Mouse (Mus musculus): ENCODE data around the gene Ywhag.

Ywhag gene

DNA sequence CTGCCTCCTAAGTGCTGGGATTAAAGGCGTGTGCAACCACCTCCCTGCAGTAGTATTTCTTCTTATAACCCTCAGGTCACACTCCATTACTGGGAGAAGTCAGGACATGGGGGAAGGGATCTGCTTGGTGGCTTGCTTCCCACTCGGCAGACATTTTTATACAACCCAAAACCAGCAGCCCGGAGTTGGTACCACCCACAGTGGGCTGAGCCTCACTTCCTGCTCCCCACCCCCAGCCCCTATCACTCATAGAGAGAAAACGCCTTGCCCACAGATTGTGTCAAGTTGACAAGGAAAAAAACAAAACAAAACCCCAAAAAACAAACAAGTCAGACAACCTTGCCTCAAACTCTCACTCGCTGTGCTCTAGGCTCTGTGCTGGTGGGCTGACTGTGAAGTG lies 21.2 kb downstream of the Ywhag start:
- peak; percentile 63 for DNase-seq (ENCODE audit: low read depth, low spot score)

DNA sequence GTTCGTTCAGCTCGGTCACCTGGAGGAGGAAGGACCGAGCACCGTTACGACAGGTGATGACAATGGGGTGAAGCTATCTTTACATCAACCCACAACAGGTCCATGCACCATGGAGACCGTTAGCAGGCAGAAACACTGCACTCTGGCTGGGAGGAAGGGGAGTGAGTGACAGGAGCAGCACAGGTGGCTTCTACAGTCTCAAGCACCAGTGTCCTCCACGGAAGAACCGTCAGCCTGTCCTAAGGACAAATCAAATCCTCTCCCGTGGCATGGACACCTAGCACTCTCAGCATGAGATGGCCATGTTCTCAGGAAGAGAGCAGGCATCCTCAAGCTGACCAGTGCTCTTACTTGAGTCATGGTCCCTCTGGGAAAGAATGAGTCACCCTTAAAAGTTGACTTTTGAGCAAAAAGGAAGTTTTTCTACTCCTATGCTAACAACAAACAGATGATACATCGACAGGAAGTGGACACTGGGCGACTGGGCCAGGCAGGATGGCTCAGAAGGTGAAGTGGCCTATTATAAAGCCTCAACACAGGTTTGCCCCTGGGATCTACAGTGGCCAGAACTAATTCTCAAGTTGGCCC lies 22.7 kb downstream of the Ywhag start:
- no peak for DNase-seq (ENCODE audit: low read depth, low spot score)

GRCm38 (mm10) chr5:135910813-135911212 lies 23.6 kb downstream of the Ywhag start:
- DNase-seq (ENCODE audit: low read depth, low spot score): no peak

DNA sequence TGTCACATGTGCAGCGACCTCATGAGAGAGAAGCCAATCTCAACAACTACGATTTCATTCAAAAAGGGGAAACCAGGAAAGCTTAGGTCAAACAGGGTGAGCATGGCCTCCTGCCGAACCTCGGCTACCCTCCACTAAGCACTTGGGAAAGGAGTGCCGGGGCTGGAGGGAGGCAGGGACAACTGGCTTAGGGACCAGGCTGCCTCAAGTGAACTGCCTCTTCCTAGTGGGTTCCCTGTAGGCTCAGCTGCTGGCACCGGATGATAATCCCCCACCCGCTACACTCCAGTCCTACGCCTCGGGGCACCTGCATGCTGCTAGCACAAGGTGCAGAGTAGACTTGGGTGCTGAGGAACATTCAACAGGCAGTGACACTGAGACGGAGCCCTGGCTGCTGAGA lies 24.8 kb downstream of the Ywhag start:
- no peak for DNase-seq (ENCODE audit: low read depth, low spot score)

DNA sequence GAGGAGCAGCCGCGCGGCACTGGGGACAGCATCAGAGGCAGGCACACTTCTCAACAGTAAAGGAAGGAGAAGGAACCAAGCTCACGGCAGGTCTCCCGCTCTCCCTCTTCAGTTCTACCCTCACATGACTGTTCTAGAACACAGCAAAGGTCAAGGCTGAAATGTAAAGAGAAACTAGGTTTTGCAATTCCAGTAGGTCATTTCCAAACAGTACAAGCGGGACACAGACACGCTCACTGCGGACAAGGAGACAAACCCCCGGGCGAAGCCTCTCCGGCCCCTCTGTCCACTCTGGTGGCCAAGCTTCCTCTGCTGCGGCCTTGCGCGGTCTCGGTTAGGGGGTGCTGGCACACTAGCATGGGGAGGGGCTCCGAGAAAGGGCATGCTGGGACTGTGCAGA lies 25.4 kb downstream of the Ywhag start:
- no peak for DNase-seq (ENCODE audit: low read depth, low spot score)

DNA sequence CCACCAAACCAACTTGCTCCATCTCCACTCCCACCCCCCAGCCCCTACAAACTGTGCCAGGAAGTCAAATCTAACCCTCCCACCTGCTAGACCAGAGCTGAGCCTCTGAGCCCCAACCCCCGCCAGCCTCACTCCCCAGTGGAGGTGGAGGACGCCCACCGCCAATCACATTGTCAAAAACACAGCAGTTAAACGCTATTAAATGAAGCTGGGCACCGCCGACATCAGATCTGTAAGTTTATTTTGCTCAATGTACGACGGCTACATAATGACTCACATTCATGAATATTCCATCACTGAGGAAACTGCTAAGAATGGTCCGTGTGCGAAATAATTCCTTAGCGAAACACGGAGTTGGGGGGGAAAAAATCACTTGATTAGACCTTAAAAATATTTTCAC lies 26.2 kb downstream of the Ywhag start:
- no peak for DNase-seq (ENCODE audit: low read depth, low spot score)

DNA sequence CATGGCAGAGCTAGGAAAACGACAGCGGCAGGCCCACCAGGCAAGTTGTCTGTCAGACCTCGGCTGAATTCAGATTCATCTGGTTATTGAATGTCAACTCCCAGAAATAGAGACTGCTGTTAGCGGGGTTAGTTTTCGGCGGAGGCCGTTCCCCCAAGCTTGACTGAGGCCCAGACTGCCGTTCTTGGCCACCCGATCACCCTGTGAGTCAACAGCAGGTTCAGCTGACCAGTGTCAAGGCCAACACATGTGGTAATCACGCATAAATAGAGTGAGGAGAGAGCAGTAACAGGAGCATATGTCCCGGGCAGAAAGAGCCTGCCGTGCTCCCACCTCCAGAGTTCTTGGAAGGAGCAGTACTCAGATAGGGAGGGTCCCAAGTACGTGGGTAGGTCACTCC lies 27.2 kb downstream of the Ywhag start:
- no peak for DNase-seq (ENCODE audit: low read depth, low spot score)

GRCm38 (mm10) chr5:135906846-135907245 lies 27.6 kb downstream of the Ywhag start:
- no peak for DNase-seq (ENCODE audit: low read depth, low spot score)

DNA sequence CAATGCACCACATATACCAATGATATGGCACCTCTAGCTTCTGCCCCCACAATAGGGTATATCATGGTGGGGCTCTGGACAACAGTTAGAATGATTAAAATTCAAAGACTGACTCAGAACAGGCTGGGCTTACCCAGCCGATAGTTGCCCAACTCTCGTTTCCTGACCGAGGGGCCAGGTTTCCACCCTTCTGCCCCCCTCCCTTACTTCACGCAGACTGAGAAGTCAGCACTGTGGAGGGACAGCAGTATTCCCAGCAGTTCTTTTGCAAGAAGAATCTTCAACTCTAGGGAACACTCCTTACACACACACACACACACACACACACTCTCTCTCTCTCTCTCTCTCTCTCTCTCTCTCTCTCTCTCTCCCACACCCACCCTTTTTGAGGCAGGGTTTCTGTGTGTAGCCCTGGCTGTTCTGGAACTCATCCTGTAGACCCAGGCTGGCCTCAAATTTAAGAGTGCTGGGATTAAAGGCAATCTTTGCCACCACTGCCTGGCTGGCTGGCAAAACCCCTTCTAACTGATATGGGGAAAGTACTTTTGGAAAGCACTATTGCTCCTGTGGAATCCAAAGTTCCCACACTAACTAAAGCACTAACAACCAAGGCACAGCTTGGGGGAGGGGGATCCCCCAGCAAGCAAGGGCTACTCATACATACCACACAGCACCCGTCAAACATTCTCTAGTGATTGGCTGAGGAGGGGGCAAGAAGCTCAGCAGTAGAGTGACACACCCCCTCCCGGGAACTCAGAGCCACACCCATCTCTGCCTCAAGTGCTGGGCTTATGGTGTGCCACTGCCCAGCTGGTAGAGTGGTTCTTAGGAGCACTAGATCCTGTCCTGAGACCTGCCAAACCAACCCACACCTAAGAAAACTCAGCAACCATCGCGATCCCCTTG lies 28.8 kb downstream of the Ywhag start:
- DNase-seq (ENCODE audit: low read depth, low spot score): no peak

- no peak for DNase-seq (ENCODE audit: low read depth, low spot score)
Measured at GRCm38 (mm10) chr5:135904259-135904658, 30.2 kb downstream of the Ywhag start.

DNA sequence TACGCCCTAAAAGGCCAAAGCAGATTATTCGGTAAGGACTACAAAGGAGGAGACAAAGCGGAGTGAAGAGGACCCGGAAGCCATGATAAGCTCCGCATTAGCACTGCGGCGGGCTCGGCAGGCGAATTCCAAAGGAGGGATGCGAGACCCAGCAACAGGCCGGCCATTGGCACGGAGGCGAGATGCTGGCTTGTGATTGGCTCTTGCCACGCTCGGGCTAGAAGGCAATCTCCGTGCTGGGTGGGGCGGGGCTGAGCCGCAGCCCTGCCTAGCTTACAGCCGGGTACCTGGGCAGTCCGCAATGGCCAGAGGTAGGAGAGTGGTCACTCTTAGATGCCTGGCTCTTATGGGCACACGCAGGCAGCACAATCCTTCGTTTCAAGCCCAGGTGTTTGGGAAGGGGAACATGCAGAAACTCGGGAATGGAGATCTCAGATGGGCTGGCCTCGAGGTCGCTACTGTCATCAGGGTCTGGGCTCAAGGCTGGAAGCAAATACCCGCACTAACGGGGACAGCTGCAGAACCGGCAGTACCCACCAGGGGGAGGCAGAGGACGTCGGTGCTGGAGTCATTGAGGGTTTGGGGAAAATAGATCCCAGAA lies 30.8 kb downstream of the Ywhag start:
- peak; percentile 95 for DNase-seq (ENCODE audit: low read depth, low spot score)

DNA sequence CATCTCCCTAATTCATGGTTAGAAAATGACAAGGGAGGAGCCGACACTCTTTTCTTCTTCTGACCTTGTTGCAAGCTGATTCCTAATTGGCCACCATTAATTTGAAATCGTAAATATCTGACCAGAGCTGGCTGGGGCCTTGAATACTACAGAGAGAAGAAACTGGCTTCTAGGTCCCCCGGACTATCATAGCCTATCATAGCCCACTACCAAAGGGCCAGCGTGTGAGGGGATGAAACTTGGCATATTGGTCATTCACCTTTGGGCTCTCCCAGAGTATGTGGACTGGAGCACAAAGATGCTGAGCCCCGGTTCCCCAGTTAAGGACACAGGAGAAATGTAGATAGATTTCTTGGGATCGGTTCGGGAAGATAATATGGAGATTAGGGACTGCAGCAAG lies 31.4 kb downstream of the Ywhag start:
- no peak for DNase-seq (ENCODE audit: low read depth, low spot score)

DNA sequence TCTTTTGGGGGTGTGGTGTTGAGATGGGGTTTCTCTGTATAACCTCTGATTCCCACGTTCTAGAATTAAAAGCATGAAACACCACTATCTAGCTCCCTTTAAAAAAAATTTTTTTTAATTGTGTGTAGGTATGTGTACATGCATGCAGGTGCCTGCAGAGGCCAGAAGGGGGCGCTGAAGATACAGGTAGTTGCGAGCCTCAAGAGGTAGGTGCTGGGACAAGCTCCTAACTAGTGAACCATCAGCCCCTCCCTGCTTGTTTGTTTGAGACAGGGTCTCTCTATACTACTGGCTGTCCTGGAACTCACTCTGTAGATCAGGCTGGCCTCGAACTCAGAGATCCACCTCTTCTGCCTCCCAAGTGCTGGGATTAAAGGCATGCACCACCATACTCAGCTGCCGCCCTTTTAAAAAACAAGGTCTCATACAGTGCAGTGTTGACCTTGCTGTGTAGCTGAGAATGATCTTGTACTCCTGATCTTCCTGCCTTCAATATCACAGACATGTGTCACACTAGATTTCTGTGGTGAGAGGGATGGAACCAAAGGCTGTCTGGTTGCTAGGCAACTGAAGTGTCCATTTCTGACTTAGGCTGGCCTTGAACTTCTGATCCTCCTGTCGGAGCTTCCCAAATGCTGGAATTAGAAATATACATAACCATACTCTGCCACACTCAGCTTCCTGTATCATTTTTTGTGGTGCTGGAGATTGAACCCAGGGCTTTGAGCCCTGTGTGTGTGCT lies 32.9 kb downstream of the Ywhag start:
- peak; percentile 91 for DNase-seq (ENCODE audit: low read depth, low spot score)

- DNase-seq (ENCODE audit: low read depth, low spot score): no peak
Measured at GRCm38 (mm10) chr5:135900701-135901100, 33.7 kb downstream of the Ywhag start.

GRCm38 (mm10) chr5:135899833-135900232 lies 34.6 kb downstream of the Ywhag start:
- DNase-seq (ENCODE audit: low read depth, low spot score): no peak

GRCm38 (mm10) chr5:135898995-135899394 lies 35.4 kb downstream of the Ywhag start:
- no peak for DNase-seq (ENCODE audit: low read depth, low spot score)

GRCm38 (mm10) chr5:135898028-135898427 lies 36.4 kb downstream of the Ywhag start:
- DNase-seq (ENCODE audit: low read depth, low spot score): peak; percentile 91

DNA sequence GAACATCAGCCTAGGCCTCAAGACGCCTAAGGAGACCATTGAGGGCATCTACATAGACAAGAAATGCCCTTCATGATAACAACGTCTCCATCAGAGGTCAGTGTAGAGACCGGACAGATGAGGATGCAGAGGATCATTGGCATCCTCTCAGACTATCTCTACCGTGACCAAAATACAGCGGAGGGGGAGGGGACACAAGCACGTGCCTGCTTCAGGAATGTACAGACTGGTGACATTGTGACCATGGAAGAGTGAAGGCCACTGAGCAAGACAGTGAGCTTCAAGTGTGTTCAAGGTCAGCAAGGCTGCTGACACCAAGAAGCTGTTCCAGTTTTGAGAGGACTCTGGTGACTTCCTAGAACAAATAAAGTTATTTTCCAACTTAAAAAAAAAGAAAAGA lies 39.5 kb downstream of the Ywhag start:
- no peak for DNase-seq (ENCODE audit: low read depth, low spot score)

DNA sequence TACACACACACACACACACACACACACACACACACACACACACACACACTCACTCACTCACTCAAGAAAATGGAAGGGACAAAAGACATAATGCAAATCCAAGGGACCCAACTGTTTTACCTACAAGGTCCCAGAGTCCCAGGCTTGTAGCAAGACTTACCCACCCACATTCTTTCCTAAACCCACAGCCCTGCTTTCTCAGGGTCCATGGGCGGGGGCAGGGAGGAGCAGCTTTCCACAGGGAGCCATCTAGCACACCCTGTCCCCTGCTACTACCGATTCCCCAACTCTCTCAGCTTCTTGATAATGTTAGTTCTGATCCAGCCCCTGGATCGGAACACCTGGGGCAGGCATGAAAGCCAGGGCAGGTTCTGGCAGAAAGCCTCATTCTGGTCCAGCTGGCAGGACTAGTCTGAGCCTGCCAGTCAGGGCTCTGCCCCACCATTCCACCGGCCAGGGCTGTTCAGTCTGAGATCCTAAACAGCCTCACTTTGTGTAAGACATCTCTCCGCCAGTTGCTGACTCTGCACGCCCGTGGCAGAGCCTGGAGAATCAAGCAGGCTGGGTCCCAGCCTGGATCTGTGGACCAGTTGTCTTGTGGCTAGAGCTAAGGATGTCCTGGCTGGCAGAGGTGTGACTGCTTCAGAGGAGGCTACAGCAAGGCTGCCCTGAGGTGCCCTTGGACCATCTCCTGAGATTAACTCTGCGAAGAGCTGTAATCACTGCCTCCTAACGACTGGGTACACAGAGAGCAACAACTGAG lies 41.6 kb downstream of the Ywhag start:
- no peak for DNase-seq (ENCODE audit: low read depth, low spot score)

DNA sequence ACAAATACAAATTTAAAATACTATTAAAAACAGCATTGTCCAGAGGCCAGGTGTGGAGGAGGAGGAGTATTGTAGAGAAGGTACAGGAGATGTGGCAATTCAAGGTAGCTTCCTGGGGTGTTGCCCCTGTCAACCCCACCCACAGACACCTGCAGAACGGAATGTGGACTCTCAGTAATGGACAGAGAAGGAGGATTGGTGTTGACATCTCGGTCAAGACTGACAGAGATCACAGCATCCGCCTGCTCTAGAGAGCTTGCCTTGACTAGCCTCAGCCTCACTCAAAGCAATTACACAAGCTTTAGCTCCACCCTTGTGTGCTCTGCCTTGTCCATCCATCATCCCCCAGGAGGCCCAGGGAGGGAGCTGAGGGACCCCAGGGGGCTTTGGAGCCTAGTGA lies 43.5 kb downstream of the Ywhag start:
- peak; percentile 57 for DNase-seq (ENCODE audit: low read depth, low spot score)

DNA sequence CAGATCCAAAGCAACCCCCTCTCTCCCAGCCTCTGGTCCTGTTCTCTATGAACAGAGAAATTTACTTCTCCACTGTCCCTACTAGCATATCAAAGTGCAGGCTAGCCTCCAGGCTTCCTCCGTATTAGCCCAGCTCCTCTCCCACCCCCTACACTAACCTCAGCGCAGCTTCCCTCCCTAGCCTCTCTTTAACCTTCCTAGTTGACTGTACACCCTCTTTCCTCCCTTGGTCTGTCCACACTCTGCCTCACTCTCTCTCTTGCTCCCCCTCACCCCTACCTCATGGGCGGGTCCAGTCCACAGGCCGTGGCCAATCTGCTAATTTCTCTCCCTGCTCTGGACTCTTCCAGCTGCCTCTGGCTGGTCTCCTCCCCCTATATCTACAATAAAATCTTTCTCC lies 44.1 kb downstream of the Ywhag start:
- peak; percentile 60 for DNase-seq (ENCODE audit: low read depth, low spot score)
